Mouse (Mus musculus) kidney, embryonic 16.5 days (tissue): ENCODE measurements around the gene AA986860. TPM values are rescaled to one million over a fixed set of nuclear protein-coding genes. Genes with fewer than 3 reads are reported as not detected.

Source experiments
- ATAC-seq: fragments of 200-750 bp; cut with Nextera tagmentation; 2 replicates; pipeline ENCODE4 v1.8.0; 2017; ENCODE audit warnings: moderate TSS enrichment; ENCODE audit not compliant: low FRiP score, low TSS enrichment
- H3K27ac ChIP-seq: fragments of 300-500 bp; sonication (generic); 2 replicates; pipeline ENCODE4 v1.5.1; 2014; ENCODE audit warnings: low read length
- H3K27me3 ChIP-seq: fragments of 300-500 bp; sonication (generic); 2 replicates; pipeline ENCODE4 v1.6.1; 2014; ENCODE audit warnings: low read length, control low read depth, mixed read lengths; ENCODE audit not compliant: insufficient read depth
- H3K36me3 ChIP-seq: fragments of 300-500 bp; sonication (generic); 2 replicates; pipeline ENCODE4 v1.6.1; 2014; ENCODE audit warnings: low read length, control low read depth, mixed read lengths; ENCODE audit not compliant: insufficient read depth
- H3K4me1 ChIP-seq: fragments of 300-500 bp; sonication (generic); 2 replicates; pipeline ENCODE4 v1.6.1; 2014; ENCODE audit warnings: low read length, control low read depth, mixed read lengths; ENCODE audit not compliant: insufficient read depth
- H3K4me2 ChIP-seq: fragments of 300-500 bp; sonication (generic); replicated peaks from 2 replicates; pipeline ENCODE4 v1.6.1; 2014; ENCODE audit warnings: low read depth, low read length
- H3K4me3 ChIP-seq: fragments of 300-500 bp; sonication (generic); 2 replicates; pipeline ENCODE4 v1.5.1; 2014; ENCODE audit warnings: mild to moderate bottlenecking, low read length
- H3K9ac ChIP-seq: fragments of 300-500 bp; sonication (generic); replicated peaks from 2 replicates; pipeline ENCODE4 v1.6.1; 2014; ENCODE audit warnings: low read length
- H3K9me3 ChIP-seq: fragments of 300-500 bp; sonication (generic); 2 replicates; pipeline ENCODE4 v1.6.1; 2016; ENCODE audit warnings: low read length, control low read depth
- WGBS: fragments of 180-500 bp; shearing (Covaris S2); extraction: QIAGEN DNeasy Blood & Tissue Kit; methylation state at CpG from one replicate; pipeline ENCODE4 v1.1.7; 2014; 5-methylcytosine and 5-hydroxymethylcytosine counted together
- polyA plus RNA-seq: library from polyadenylated mRNA; unstranded; fragments of >200 nt; fragmentation: Nextera tagmentation; extraction: Ambion mirVana; gene quantifications from 2 replicates; pipeline ENCODE4 v1.2.1, GENCODE M21; 2015

Gene AA986860
- polyA plus RNA-seq, 1 experiment from 2014 or later = 16.1 TPM

GRCm38 (mm10) chr1:130742201-130742600 lies 10.4 kb downstream of the AA986860 start:
- no peak overlapping the region for H3K9ac ChIP-seq
- H3K4me3 ChIP-seq = no peak overlapping the region
- ATAC-seq = no peak
- H3K27ac ChIP-seq = no peak overlapping the region
- no peaks in the 10 kb centered on the region for H3K27me3 ChIP-seq
- WGBS = 91% methylated on average over 7 of the region's 7 CpGs
- H3K36me3 ChIP-seq = no peaks in the 10 kb centered on the region; the same call in 1 of the 2 replicates
- no peak overlapping the region for H3K4me2 ChIP-seq
- H3K9me3 ChIP-seq = no peaks in the 10 kb centered on the region
- H3K4me1 ChIP-seq = no peaks in the 10 kb centered on the region

- ATAC-seq = no peak
- no peaks in the 10 kb centered on the region for H3K27me3 ChIP-seq
- WGBS = 93% methylated on average over 1 of the region's 1 CpGs
- no peaks in the 10 kb centered on the region; the same call in 1 of the 2 replicates for H3K36me3 ChIP-seq
- H3K9me3 ChIP-seq = no peaks in the 10 kb centered on the region
- H3K27ac ChIP-seq = no peak overlapping the region
- no peaks in the 10 kb centered on the region for H3K4me1 ChIP-seq
- no peak overlapping the region for H3K4me3 ChIP-seq
- no peak overlapping the region for H3K4me2 ChIP-seq
- no peak overlapping the region for H3K9ac ChIP-seq
Observed at GRCm38 (mm10) chr1:130743775-130744174, 12.0 kb downstream of the AA986860 start.

GRCm38 (mm10) chr1:130744217-130744616 lies 12.4 kb downstream of the AA986860 start:
- ATAC-seq = no peak
- H3K9ac ChIP-seq = no peak overlapping the region
- H3K36me3 ChIP-seq = no peaks in the 10 kb centered on the region; the same call in 1 of the 2 replicates
- H3K4me3 ChIP-seq = no peak overlapping the region
- WGBS = 82% methylated on average over 2 of the region's 2 CpGs
- no peak overlapping the region for H3K4me2 ChIP-seq
- H3K27ac ChIP-seq = no peak overlapping the region
- no peaks in the 10 kb centered on the region for H3K4me1 ChIP-seq
- no peaks in the 10 kb centered on the region for H3K27me3 ChIP-seq
- no peaks in the 10 kb centered on the region for H3K9me3 ChIP-seq

GRCm38 (mm10) chr1:130744961-130745360 lies 13.2 kb downstream of the AA986860 start:
- H3K27me3 ChIP-seq = no peaks in the 10 kb centered on the region
- H3K4me3 ChIP-seq = no peak overlapping the region
- no peaks in the 10 kb centered on the region for H3K9me3 ChIP-seq
- H3K36me3 ChIP-seq = no peaks in the 10 kb centered on the region; the same call in 1 of the 2 replicates
- no peak for ATAC-seq
- no peak overlapping the region for H3K27ac ChIP-seq
- WGBS = 90% methylated on average over 5 of the region's 5 CpGs
- no peak overlapping the region for H3K4me2 ChIP-seq
- no peak overlapping the region for H3K9ac ChIP-seq
- no peaks in the 10 kb centered on the region for H3K4me1 ChIP-seq

- no peaks in the 10 kb centered on the region for H3K27me3 ChIP-seq
- H3K9ac ChIP-seq = no peak overlapping the region
- H3K4me2 ChIP-seq = no peak overlapping the region
- H3K4me1 ChIP-seq = no peaks in the 10 kb centered on the region
- no peaks in the 10 kb centered on the region for H3K9me3 ChIP-seq
- WGBS = 92% methylated on average over 3 of the region's 3 CpGs
- H3K4me3 ChIP-seq = no peak overlapping the region
- H3K36me3 ChIP-seq = no peaks in the 10 kb centered on the region; the same call in 1 of the 2 replicates
- no peak for ATAC-seq
- H3K27ac ChIP-seq = no peak overlapping the region
Observed at GRCm38 (mm10) chr1:130745591-130745990, 13.8 kb downstream of the AA986860 start.

- no peak overlapping the region for H3K4me3 ChIP-seq
- no peaks in the 10 kb centered on the region for H3K27me3 ChIP-seq
- H3K27ac ChIP-seq = no peak overlapping the region
- no peak overlapping the region for H3K4me2 ChIP-seq
- no peaks in the 10 kb centered on the region; the same call in 1 of the 2 replicates for H3K36me3 ChIP-seq
- H3K9ac ChIP-seq = no peak overlapping the region
- no peaks in the 10 kb centered on the region for H3K4me1 ChIP-seq
- WGBS = 80% methylated on average over 3 of the region's 3 CpGs
- H3K9me3 ChIP-seq = no peaks in the 10 kb centered on the region
- ATAC-seq = no peak
Observed at GRCm38 (mm10) chr1:130746819-130747218, 15.0 kb downstream of the AA986860 start.

- Histone ChIP-seq H3K27ac (no peak overlapping the region), H3K9me3 (no peaks in the 10 kb centered on the region), H3K4me2 (no peak overlapping the region), H3K4me1 (no peaks in the 10 kb centered on the region), H3K4me3 (no peak overlapping the region), H3K27me3 (no peaks in the 10 kb centered on the region), H3K9ac (no peak overlapping the region), H3K36me3 (no peaks in the 10 kb centered on the region)
- no peak for ATAC-seq
- 78% methylated on average over 9 of the region's 9 CpGs for WGBS
Observed at GRCm38 (mm10) chr1:130759689-130760088, 27.9 kb downstream of the AA986860 start.

GRCm38 (mm10) chr1:130761597-130761996 lies 29.8 kb downstream of the AA986860 start:
- no peaks in the 10 kb centered on the region for H3K4me1 ChIP-seq
- H3K9ac ChIP-seq = no peak overlapping the region
- no peak overlapping the region for H3K4me2 ChIP-seq
- no peaks in the 10 kb centered on the region for H3K9me3 ChIP-seq
- H3K4me3 ChIP-seq = no peak overlapping the region
- no peaks in the 10 kb centered on the region for H3K27me3 ChIP-seq
- H3K36me3 ChIP-seq = no peaks in the 10 kb centered on the region
- no peak for ATAC-seq
- no peak overlapping the region for H3K27ac ChIP-seq
- 72% methylated on average over 1 of the region's 1 CpGs for WGBS

GRCm38 (mm10) chr1:130762045-130762760 lies 30.4 kb downstream of the AA986860 start:
- H3K4me1 ChIP-seq = no peaks in the 10 kb centered on the region
- ATAC-seq = no peak
- no peak overlapping the region for H3K4me2 ChIP-seq
- H3K36me3 ChIP-seq = no peaks in the 10 kb centered on the region
- H3K9ac ChIP-seq = no peak overlapping the region
- H3K9me3 ChIP-seq = no peaks in the 10 kb centered on the region
- no peaks in the 10 kb centered on the region for H3K27me3 ChIP-seq
- WGBS = 77% methylated on average over 3 of the region's 3 CpGs
- no peak overlapping the region for H3K27ac ChIP-seq
- H3K4me3 ChIP-seq = no peak overlapping the region

- no peaks in the 10 kb centered on the region for H3K9me3 ChIP-seq
- H3K4me3 ChIP-seq = no peak overlapping the region
- H3K27me3 ChIP-seq = no peaks in the 10 kb centered on the region
- no peaks in the 10 kb centered on the region for H3K4me1 ChIP-seq
- H3K27ac ChIP-seq = no peak overlapping the region
- no peaks in the 10 kb centered on the region for H3K36me3 ChIP-seq
- H3K4me2 ChIP-seq = no peak overlapping the region
- 83% methylated on average over 12 of the region's 12 CpGs for WGBS
- H3K9ac ChIP-seq = no peak overlapping the region
- no peak for ATAC-seq
Observed at GRCm38 (mm10) chr1:130764027-130764461, 32.3 kb downstream of the AA986860 start.
